Mouse (Mus musculus): Measurements from ENCODE around the gene F3.

DNA sequence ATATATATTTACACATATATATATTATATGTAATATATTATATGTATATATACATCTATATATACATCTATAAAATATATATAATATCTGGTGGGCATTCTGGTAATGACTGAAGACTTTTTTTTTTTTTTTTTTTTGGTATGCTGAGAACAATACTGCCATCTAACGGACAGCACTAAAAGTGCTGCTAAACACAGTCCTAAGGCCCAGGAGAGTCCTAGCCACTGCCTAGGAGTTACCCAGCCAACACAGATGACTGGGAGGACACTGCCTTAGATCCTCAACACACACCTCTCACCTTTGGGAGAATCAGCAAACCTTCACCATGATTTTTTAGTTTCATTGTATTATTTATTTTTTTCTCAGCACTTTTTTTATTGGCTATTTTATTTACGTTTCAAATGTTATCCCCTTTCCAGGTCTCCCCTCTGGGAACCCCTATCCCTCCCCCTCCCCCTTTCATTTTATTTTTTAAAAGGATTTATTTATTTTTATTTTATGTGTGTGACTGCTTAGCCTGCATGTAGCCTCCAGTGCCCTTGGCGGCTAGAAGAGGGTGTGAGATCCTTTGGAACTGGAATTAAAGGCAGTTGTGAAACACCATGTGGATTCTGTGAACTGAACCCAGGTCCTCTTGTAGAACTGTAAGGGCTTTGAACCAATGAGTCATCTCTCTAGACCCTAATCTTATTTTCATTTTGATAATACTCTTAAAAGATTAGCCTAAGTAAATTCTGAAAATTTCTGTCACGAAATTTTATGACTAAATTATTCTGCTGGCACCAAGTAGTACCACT lies 38.9 kb downstream of the F3 start:
- TF ChIP-seq EP300 (IDR thresholded peaks at IDR 0.05; ENCODE audit: insufficient read depth, low read depth, low read length) (no peak), POLR2A (IDR thresholded peaks at IDR 0.05; ENCODE audit: insufficient read depth, low read length) (no peak)

Data from ES-Bruce4 (cell line).